Mouse (Mus musculus): ENCODE results near the gene Smg6. TPM values are rescaled to one million over a fixed set of nuclear protein-coding genes. Genes with fewer than 3 reads are reported as not detected.

Gene Smg6
- polyA plus RNA-seq, 1 experiment from 2014 or later, result 12.8 TPM

DNA sequence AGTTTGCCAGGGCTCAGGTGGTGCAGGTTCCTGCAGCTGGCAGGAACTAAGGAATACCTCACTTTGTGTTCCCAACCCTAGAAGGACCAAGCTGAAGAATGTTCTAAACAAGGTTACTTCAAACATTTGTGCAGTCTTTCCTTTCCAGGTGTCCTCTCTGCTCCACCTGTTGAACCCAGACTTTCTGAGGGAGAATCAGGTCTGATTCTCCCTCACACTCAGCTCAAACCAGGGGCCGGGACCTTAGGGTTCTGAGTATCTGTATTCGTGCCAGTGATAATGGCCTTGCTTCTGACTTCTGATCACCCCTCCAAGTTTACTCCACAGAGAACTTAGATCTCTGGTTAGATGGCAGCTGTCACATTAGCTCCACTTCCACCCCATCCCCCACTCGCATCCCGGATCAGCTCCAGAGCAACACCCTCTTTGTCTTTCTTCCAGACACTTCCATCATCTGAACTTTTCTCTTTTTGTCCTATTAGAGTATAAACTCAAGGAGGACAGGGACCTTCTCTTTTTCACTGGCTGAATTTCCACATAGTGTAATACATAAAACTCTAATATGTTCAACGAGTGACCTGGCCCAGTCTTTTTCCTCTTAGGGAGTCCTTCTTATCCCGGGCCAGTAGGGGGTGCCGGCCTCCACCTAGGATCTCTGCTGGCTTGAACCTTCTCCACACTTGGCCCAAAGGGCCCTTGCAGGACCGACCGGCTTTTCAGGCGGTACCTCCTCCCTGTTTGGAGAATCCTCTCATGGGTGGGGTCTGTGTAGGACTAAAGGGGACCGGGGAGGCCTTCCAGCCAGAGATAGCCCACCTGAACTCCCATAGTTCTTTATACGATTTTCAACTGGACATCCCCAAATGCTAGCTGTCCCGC is 267.0 kb downstream of the Smg6 start:
- Histone ChIP-seq H3K4me1 (ENCODE audit: control insufficient read depth, insufficient read depth, low read length) (peaks cover 20% of the 10 kb centered on the region), H3K9ac (ENCODE audit: low read depth, low read length) (peak overlapping the region; percentile 47; the same call in 1 of the 2 replicates), H3K36me3 (ENCODE audit: control insufficient read depth, insufficient read depth, low read length) (no peaks in the 10 kb centered on the region), H3K4me3 (ENCODE audit: low read depth, low read length) (peak overlapping the region; percentile 50), H3K27me3 (replicated peaks; ENCODE audit: control insufficient read depth, insufficient read depth, low read length) (peaks cover 50% of the 10 kb centered on the region), H3K9me3 (ENCODE audit: control insufficient read depth, low read length) (no peaks in the 10 kb centered on the region), H3K4me2 (ENCODE audit: low read depth, low read length) (peak overlapping the region; percentile 90), H3K27ac (replicated peaks; ENCODE audit: low read depth, low read length) (no peak overlapping the region)
- 20% methylated on average over 13 of the region's 13 CpGs for WGBS
- DNase-seq (ENCODE audit: low spot score), result peak; percentile 89
- ATAC-seq (ENCODE audit: low read depth), result peak; percentile 58

DNA sequence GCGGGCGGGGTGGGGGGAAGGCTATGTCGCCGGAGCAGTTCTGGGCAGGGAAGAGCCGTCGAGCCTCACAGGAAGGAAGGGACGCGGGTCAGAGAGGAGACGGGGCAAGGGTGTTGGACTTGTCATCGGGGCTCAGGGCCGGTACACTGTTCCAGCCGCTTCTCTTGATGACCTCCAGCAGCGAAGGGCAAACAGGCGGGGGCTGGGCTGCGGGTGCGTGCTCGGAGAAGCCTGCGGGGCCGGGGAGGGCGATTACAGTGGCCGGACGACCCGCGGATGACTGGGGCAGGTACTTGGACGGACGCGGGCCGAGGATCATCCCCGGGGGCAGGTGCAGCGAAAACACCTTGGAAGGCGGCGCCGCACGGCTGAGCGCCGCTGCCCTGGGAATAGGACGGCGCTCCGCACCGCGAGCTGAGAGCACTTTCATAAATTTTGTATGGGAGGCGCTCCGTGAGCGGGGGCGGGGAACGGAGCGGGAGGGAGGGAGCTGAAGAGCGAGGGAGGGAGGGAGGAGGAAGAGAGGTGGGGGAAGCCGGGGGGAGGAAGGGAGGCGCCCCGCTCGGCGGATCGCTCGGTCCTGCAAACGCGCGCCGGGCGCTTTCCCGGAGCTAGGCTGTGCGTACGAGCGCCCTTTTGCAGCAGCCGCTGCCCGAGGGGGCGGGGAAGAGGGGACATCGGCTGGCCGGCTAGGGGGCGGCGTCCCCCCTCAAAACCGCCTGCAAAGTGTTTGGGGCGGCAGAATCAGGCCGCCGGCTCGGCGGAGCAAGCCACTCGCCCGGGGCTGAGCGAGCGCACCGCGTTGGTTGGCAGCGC is 267.8 kb downstream of the Smg6 start, which contains the start of gene Rtn4rl1:
Gene Rtn4rl1, plus strand, starts transcription at position 528 of the 816 bp plus-strand sequence.
- no peak for ATAC-seq (ENCODE audit: low read depth)
- peaks cover 55% of the 10 kb centered on the region for H3K27me3 ChIP-seq (replicated peaks; ENCODE audit: control insufficient read depth, insufficient read depth, low read length)
- 2% methylated on average over 52 of the region's 84 CpGs for WGBS
- peaks cover 20% of the 10 kb centered on the region for H3K4me1 ChIP-seq (ENCODE audit: control insufficient read depth, insufficient read depth, low read length)
- peak; percentile 75 for DNase-seq (ENCODE audit: low spot score)
- peak within 1 kb of the TSS; percentile 47 for H3K9ac ChIP-seq (ENCODE audit: low read depth, low read length)
- no peaks in the 10 kb centered on the region for H3K9me3 ChIP-seq (ENCODE audit: control insufficient read depth, low read length)
- H3K36me3 ChIP-seq (ENCODE audit: control insufficient read depth, insufficient read depth, low read length), result no peaks in the 10 kb centered on the region
- 0 out of 2 replicates have a peak within 1 kb of the TSS, but pooled peaks have one; percentile 10 for H3K27ac ChIP-seq (replicated peaks; ENCODE audit: low read depth, low read length)
- H3K4me2 ChIP-seq (ENCODE audit: low read depth, low read length), result peak within 1 kb of the TSS; percentile 90
- peak within 1 kb of the TSS; percentile 50 for H3K4me3 ChIP-seq (ENCODE audit: low read depth, low read length)

DNA sequence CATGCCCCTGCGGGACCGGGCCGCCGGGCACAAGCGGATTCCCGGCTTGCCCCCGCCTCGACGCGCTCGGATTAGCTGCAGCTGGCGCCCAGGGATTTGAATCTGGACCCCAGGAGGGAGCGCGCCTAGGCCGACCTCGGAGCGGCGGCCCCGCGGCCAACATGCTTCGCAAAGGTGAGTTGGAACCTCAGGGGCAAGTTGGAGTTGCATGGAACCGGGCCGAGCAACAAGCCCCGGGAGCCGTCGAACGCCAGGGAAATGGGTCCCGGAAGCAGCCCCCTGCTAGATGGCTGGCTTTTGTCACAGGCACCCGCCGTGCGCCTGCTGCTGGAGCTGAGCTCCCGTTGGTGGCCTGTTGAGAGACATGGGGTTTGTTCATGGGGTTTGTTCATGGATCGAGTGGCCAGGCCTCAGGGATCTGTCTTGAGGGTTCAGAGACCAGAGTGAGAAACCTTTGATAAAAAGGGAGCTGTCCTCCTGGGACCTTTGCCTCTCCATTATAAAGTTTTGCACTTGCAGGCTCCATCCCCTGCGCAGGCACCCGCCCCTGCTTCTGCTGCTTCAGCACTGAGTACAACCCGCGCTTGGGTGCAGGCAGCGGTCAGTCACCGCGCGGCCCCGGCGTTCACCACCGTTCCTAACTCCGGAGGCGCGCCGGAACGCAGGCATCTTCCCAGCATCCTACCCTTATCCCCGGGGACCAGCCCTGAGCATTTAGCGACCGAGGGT is 268.7 kb downstream of the Smg6 start:
- H3K4me1 ChIP-seq (ENCODE audit: control insufficient read depth, insufficient read depth, low read length), result peaks cover 18% of the 10 kb centered on the region
- H3K9ac ChIP-seq (ENCODE audit: low read depth, low read length), result peak overlapping the region; percentile 47
- DNase-seq (ENCODE audit: low spot score), result no peak
- peak overlapping the region; percentile 50 for H3K4me3 ChIP-seq (ENCODE audit: low read depth, low read length)
- ATAC-seq (ENCODE audit: low read depth), result no peak
- no peaks in the 10 kb centered on the region for H3K36me3 ChIP-seq (ENCODE audit: control insufficient read depth, insufficient read depth, low read length)
- under 1% methylated on average over 31 of the region's 52 CpGs for WGBS
- H3K27ac ChIP-seq (replicated peaks; ENCODE audit: low read depth, low read length), result no peak overlapping the region
- H3K27me3 ChIP-seq (replicated peaks; ENCODE audit: control insufficient read depth, insufficient read depth, low read length), result peaks cover 59% of the 10 kb centered on the region
- H3K9me3 ChIP-seq (ENCODE audit: control insufficient read depth, low read length), result no peaks in the 10 kb centered on the region
- H3K4me2 ChIP-seq (ENCODE audit: low read depth, low read length), result peak overlapping the region; percentile 90

DNA sequence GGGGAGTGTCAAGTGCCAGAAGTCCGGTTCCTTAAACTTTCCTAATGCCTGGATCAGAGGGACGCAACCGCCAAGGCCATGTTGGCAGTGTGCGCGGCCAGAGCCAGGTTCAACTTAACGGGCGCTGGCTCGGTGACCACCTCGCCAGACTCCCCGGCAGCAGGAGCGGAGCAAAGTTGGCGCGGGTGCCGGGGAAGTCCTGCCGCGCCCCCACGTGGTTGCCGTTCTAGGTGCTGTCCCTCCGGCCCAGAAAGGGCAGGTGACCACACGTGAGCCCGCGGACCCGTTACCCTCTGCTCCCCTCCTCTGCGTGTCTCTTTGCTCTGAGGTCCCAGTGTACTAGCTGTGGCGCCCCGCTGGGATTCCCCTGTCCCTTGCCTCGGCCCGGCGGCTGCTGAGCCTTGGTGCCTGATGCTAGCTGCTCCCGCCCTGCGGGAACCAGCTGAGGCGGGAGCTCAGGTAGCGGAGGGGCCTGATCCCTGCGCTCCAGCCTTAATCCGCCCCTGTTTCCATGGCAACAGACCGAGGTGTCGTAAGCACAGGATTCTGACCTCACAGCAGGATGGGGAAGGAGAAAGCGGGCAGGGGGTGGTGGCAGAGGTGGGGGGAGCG is 269.3 kb downstream of the Smg6 start:
- peak overlapping the region; percentile 90 for H3K4me2 ChIP-seq (ENCODE audit: low read depth, low read length)
- ATAC-seq (ENCODE audit: low read depth) (peak; percentile 27; the same call in 1 of the 2 replicates), DNase-seq (ENCODE audit: low spot score) (peak; percentile 88)
- peaks cover 14% of the 10 kb centered on the region for H3K4me1 ChIP-seq (ENCODE audit: control insufficient read depth, insufficient read depth, low read length)
- no peaks in the 10 kb centered on the region for H3K9me3 ChIP-seq (ENCODE audit: control insufficient read depth, low read length)
- under 1% methylated on average over 30 of the region's 39 CpGs for WGBS
- H3K27ac ChIP-seq (replicated peaks; ENCODE audit: low read depth, low read length), result no peak overlapping the region
- peak overlapping the region; percentile 47 for H3K9ac ChIP-seq (ENCODE audit: low read depth, low read length)
- H3K4me3 ChIP-seq (ENCODE audit: low read depth, low read length), result peak overlapping the region; percentile 50
- H3K36me3 ChIP-seq (ENCODE audit: control insufficient read depth, insufficient read depth, low read length), result no peaks in the 10 kb centered on the region
- peaks cover 59% of the 10 kb centered on the region for H3K27me3 ChIP-seq (replicated peaks; ENCODE audit: control insufficient read depth, insufficient read depth, low read length)

DNA sequence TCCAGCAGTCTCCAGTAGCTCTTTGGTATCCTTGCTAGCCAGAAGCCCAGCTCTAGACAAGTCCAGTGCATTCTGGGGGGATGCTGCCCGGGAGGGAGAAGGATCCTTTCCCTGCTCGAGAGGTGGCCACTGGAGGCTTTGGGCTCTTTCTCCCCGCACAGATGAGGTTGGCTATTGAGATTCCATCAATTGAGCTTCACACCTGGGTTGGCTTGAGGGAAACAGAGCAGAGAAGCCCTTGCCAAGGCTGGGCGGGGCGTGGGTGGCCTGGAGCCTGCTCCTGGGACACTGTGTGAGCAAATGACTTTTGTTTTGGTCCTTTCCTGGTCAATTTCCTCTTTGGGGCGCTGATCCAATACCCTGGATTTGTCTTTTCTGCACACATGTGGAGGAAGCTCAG is 270.5 kb downstream of the Smg6 start:
- 51% methylated on average over 6 of the region's 6 CpGs for WGBS
- ATAC-seq (ENCODE audit: low read depth) (no peak), DNase-seq (ENCODE audit: low spot score) (no peak)
- H3K4me3 ChIP-seq (ENCODE audit: low read depth, low read length), result no peak overlapping the region
- H3K27ac ChIP-seq (replicated peaks; ENCODE audit: low read depth, low read length), result no peak overlapping the region
- H3K9ac ChIP-seq (ENCODE audit: low read depth, low read length), result no peak overlapping the region
- H3K4me2 ChIP-seq (ENCODE audit: low read depth, low read length), result no peak overlapping the region
- H3K9me3 ChIP-seq (ENCODE audit: control insufficient read depth, low read length), result no peaks in the 10 kb centered on the region
- peaks cover 59% of the 10 kb centered on the region for H3K27me3 ChIP-seq (replicated peaks; ENCODE audit: control insufficient read depth, insufficient read depth, low read length)
- H3K4me1 ChIP-seq (ENCODE audit: control insufficient read depth, insufficient read depth, low read length), result peaks cover 14% of the 10 kb centered on the region
- H3K36me3 ChIP-seq (ENCODE audit: control insufficient read depth, insufficient read depth, low read length), result no peaks in the 10 kb centered on the region

DNA sequence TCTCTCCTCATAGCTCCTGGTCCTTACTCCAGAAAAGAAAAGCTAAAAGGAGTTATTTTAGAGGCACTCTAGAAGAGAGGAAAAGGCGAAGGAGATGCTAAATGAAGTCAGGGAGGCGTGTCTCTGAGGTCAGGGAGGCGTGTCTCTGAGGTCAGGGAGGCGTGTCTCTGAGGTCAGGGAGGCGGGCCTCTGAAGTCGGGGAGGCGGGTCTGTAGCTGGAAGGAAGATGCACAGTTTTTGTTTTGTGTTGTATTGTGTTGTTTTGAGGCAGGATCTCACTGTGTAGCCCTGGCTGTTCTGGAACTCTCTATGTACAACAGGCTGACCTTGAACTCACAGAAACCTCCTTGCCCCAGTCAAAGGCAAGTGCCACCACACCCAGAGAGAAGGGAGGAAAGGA is 272.3 kb downstream of the Smg6 start:
- H3K27me3 ChIP-seq (replicated peaks; ENCODE audit: control insufficient read depth, insufficient read depth, low read length), result peaks cover 53% of the 10 kb centered on the region
- H3K4me3 ChIP-seq (ENCODE audit: low read depth, low read length), result no peak overlapping the region
- no peak overlapping the region for H3K9ac ChIP-seq (ENCODE audit: low read depth, low read length)
- no peak overlapping the region for H3K27ac ChIP-seq (replicated peaks; ENCODE audit: low read depth, low read length)
- no peaks in the 10 kb centered on the region for H3K9me3 ChIP-seq (ENCODE audit: control insufficient read depth, low read length)
- DNase-seq (ENCODE audit: low spot score) (no peak), ATAC-seq (ENCODE audit: low read depth) (no peak)
- no peak overlapping the region for H3K4me2 ChIP-seq (ENCODE audit: low read depth, low read length)
- 38% methylated on average over 7 of the region's 7 CpGs for WGBS
- H3K36me3 ChIP-seq (ENCODE audit: control insufficient read depth, insufficient read depth, low read length), result no peaks in the 10 kb centered on the region
- peaks cover 14% of the 10 kb centered on the region; the same call in 1 of the 2 replicates for H3K4me1 ChIP-seq (ENCODE audit: control insufficient read depth, insufficient read depth, low read length)

DNA sequence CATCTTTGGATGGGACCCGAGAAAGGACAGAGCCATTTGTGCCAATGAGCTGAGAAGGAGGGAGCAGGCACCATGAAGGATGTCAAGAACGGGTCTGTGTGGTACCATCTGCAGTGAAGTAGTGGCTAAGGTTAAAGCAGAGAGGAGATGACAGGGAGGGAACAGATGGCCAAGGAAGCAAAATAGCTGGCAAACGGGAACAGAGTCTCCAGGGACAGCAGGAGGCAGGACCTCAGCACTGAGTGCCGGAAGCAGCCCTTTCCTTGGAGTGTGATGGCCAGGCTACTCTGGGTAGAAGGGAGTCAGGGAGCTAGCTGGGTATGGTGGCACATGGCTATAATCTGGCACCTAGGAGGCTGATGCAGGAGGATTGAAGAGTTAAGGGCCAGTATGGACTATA is 273.2 kb downstream of the Smg6 start:
- no peak overlapping the region for H3K4me3 ChIP-seq (ENCODE audit: low read depth, low read length)
- H3K27ac ChIP-seq (replicated peaks; ENCODE audit: low read depth, low read length), result no peak overlapping the region
- no peaks in the 10 kb centered on the region for H3K9me3 ChIP-seq (ENCODE audit: control insufficient read depth, low read length)
- H3K4me1 ChIP-seq (ENCODE audit: control insufficient read depth, insufficient read depth, low read length), result peaks cover 14% of the 10 kb centered on the region; the same call in 1 of the 2 replicates
- H3K9ac ChIP-seq (ENCODE audit: low read depth, low read length), result no peak overlapping the region
- DNase-seq (ENCODE audit: low spot score) (no peak), ATAC-seq (ENCODE audit: low read depth) (no peak)
- WGBS, result 73% methylated on average over 4 of the region's 4 CpGs
- no peak overlapping the region for H3K4me2 ChIP-seq (ENCODE audit: low read depth, low read length)
- H3K27me3 ChIP-seq (replicated peaks; ENCODE audit: control insufficient read depth, insufficient read depth, low read length), result peaks cover 45% of the 10 kb centered on the region
- no peaks in the 10 kb centered on the region for H3K36me3 ChIP-seq (ENCODE audit: control insufficient read depth, insufficient read depth, low read length)

DNA sequence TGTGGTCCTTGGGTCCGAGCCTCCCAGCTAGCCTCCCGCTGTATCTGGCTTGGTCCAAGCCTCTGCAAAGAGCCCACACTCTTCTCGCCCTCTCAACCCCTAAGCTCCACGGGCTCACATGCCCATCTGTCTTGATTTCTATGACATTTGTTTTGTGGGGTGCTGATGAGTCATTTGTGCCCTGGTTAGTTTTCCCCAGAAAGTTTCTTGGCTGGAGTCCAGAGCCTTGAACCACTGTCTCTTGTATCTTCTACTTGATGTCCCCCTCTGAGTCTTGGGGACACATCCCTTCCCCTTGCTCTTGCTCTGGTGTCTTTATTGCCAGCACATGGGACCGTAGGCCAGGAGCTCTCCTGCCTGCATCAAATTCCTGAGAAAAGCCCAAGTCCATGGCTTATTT is 274.3 kb downstream of the Smg6 start:
- WGBS, result 75% methylated on average over 5 of the region's 5 CpGs
- H3K4me3 ChIP-seq (ENCODE audit: low read depth, low read length), result no peak overlapping the region
- peaks cover 33% of the 10 kb centered on the region for H3K27me3 ChIP-seq (replicated peaks; ENCODE audit: control insufficient read depth, insufficient read depth, low read length)
- DNase-seq (ENCODE audit: low spot score) (no peak), ATAC-seq (ENCODE audit: low read depth) (no peak)
- no peaks in the 10 kb centered on the region for H3K36me3 ChIP-seq (ENCODE audit: control insufficient read depth, insufficient read depth, low read length)
- no peak overlapping the region for H3K4me2 ChIP-seq (ENCODE audit: low read depth, low read length)
- H3K9me3 ChIP-seq (ENCODE audit: control insufficient read depth, low read length), result no peaks in the 10 kb centered on the region
- no peak overlapping the region for H3K9ac ChIP-seq (ENCODE audit: low read depth, low read length)
- peaks cover 9% of the 10 kb centered on the region for H3K4me1 ChIP-seq (ENCODE audit: control insufficient read depth, insufficient read depth, low read length)
- H3K27ac ChIP-seq (replicated peaks; ENCODE audit: low read depth, low read length), result no peak overlapping the region
